Mouse (Mus musculus) frontal cortex, adult (tissue): ENCODE results near the gene Dkkl1.

Source experiments
- ATAC-seq: cut with Nextera tagmentation; 2 replicates; pipeline ENCODE4 v1.9.2; 2017; ENCODE audit warnings: mild to moderate bottlenecking, moderate library complexity, mixed read lengths; ENCODE audit not compliant: low TSS enrichment

Dkkl1 gene

GRCm38 (mm10) chr7:45229459-45230203, 17.7 kb upstream of the Dkkl1 start:
- ATAC-seq, result no peak

GRCm38 (mm10) chr7:45229046-45229445, 17.1 kb upstream of the Dkkl1 start:
- ATAC-seq, result no peak

GRCm38 (mm10) chr7:45228548-45228947, 16.6 kb upstream of the Dkkl1 start:
- ATAC-seq, result no peak

GRCm38 (mm10) chr7:45226421-45226820, 14.5 kb upstream of the Dkkl1 start:
- ATAC-seq, result no peak

GRCm38 (mm10) chr7:45224826-45225225, 12.9 kb upstream of the Dkkl1 start:
- ATAC-seq, result no peak

- ATAC-seq, result no peak
Observed at GRCm38 (mm10) chr7:45221680-45222079, 9.7 kb upstream of the Dkkl1 start.

GRCm38 (mm10) chr7:45216442-45217183, 4.7 kb upstream of the Dkkl1 start:
- ATAC-seq, result no peak

GRCm38 (mm10) chr7:45215673-45216441, 3.9 kb upstream of the Dkkl1 start, which contains the start of gene Tead2:
Gene Tead2, plus strand, starts transcription at chr7:45215753.
- ATAC-seq, result no peak

GRCm38 (mm10) chr7:45213708-45214107, 1.8 kb upstream of the Dkkl1 start:
- ATAC-seq, result no peak

- no peak for ATAC-seq
Observed at GRCm38 (mm10) chr7:45212356-45212755, 409 bp upstream of the Dkkl1 start.

- ATAC-seq, result no peak
Observed at GRCm38 (mm10) chr7:45211070-45211469, 877 bp downstream of the Dkkl1 start.

- ATAC-seq, result no peak
Observed at GRCm38 (mm10) chr7:45208260-45208659, 3.7 kb downstream of the Dkkl1 start.

GRCm38 (mm10) chr7:45204380-45205143, 7.4 kb downstream of the Dkkl1 start, which contains the start of gene Ccdc155:
Gene Ccdc155, minus strand, starts transcription at chr7:45204892.
- ATAC-seq, result peak; percentile 87; the same call in 1 of the 2 replicates

GRCm38 (mm10) chr7:45202654-45203053, 9.3 kb downstream of the Dkkl1 start:
- peak; percentile 38; the same call in 1 of the 2 replicates for ATAC-seq

- peak; percentile 21; the same call in 1 of the 2 replicates for ATAC-seq
Observed at GRCm38 (mm10) chr7:45198961-45199360, 13.0 kb downstream of the Dkkl1 start.

- ATAC-seq, result peak; percentile 45; the same call in 1 of the 2 replicates
Observed at GRCm38 (mm10) chr7:45198435-45198834, 13.5 kb downstream of the Dkkl1 start.

- ATAC-seq, result peak; percentile 13; the same call in 1 of the 2 replicates
Observed at GRCm38 (mm10) chr7:45196994-45197393, 15.0 kb downstream of the Dkkl1 start.

GRCm38 (mm10) chr7:45196176-45196535, 15.8 kb downstream of the Dkkl1 start:
- no peak for ATAC-seq

- ATAC-seq, result no peak
Observed at GRCm38 (mm10) chr7:45195341-45196175, 16.4 kb downstream of the Dkkl1 start.
